Mouse (Mus musculus): ENCODE measurements around the gene Mospd3.

Gene Mospd3

GRCm38 (mm10) chr5:137600619-137601364, at the start of gene Mospd3:
Gene Mospd3 (minus strand): TSS chr5:137601058.
- WGBS, result under 1% methylated on average over 41 of the region's 41 CpGs

- WGBS, result 59% methylated on average over 18 of the region's 18 CpGs
These were observed 49.1 kb upstream of the Mospd3 start for GRCm38 (mm10) chr5:137649669-137650571.

GRCm38 (mm10) chr5:137649251-137649650, 48.4 kb upstream of the Mospd3 start:
- 42% methylated on average over 4 of the region's 4 CpGs for WGBS

GRCm38 (mm10) chr5:137647827-137648601, 47.2 kb upstream of the Mospd3 start:
- WGBS, result 72% methylated on average over 9 of the region's 9 CpGs

GRCm38 (mm10) chr5:137645652-137646091, 44.8 kb upstream of the Mospd3 start, which contains the start of gene Irs3:
Gene Irs3 (minus strand): TSS chr5:137645714.
- WGBS, result 43% methylated on average over 11 of the region's 11 CpGs

- WGBS, result 16% methylated on average over 44 of the region's 44 CpGs
These were observed 44.3 kb upstream of the Mospd3 start for GRCm38 (mm10) chr5:137645091-137645651.

GRCm38 (mm10) chr5:137644484-137644883, 43.6 kb upstream of the Mospd3 start:
- WGBS, result 69% methylated on average over 19 of the region's 19 CpGs

- WGBS, result 62% methylated on average over 4 of the region's 4 CpGs
These were observed 42.0 kb upstream of the Mospd3 start for GRCm38 (mm10) chr5:137642886-137643285.

- WGBS, result 88% methylated on average over 19 of the region's 19 CpGs
These were observed 40.2 kb upstream of the Mospd3 start, which contains the start of gene Sap25 for GRCm38 (mm10) chr5:137641054-137641453. Gene Sap25 (plus strand): TSS chr5:137641334.

- WGBS, result 79% methylated on average over 7 of the region's 7 CpGs
These were observed 38.6 kb upstream of the Mospd3 start for GRCm38 (mm10) chr5:137639472-137639871.

GRCm38 (mm10) chr5:137633397-137634084, 32.7 kb upstream of the Mospd3 start:
- 81% methylated on average over 12 of the region's 12 CpGs for WGBS

- 61% methylated on average over 4 of the region's 4 CpGs for WGBS
These were observed 30.7 kb upstream of the Mospd3 start for GRCm38 (mm10) chr5:137631591-137631990.

GRCm38 (mm10) chr5:137631171-137631570, 30.3 kb upstream of the Mospd3 start:
- 44% methylated on average over 9 of the region's 9 CpGs for WGBS

- WGBS, result 40% methylated on average over 3 of the region's 3 CpGs
These were observed 29.7 kb upstream of the Mospd3 start for GRCm38 (mm10) chr5:137630602-137631001.

- 23% methylated on average over 6 of the region's 6 CpGs for WGBS
These were observed 29.2 kb upstream of the Mospd3 start for GRCm38 (mm10) chr5:137629906-137630545.

GRCm38 (mm10) chr5:137629306-137629721, 28.5 kb upstream of the Mospd3 start:
- under 1% methylated on average over 23 of the region's 23 CpGs for WGBS

- WGBS, result under 1% methylated on average over 46 of the region's 46 CpGs
These were observed 27.8 kb upstream of the Mospd3 start, which contains the start of the genes Fbxo24, Lrch4 and Gm20605 for GRCm38 (mm10) chr5:137628498-137629305. Gene Fbxo24 (minus strand): TSS chr5:137629002. Gene Lrch4 (plus strand): TSS chr5:137629121. Gene Gm20605 (plus strand): TSS chr5:137629175.

GRCm38 (mm10) chr5:137627991-137628390, 27.1 kb upstream of the Mospd3 start:
- 3% methylated on average over 9 of the region's 9 CpGs for WGBS

- WGBS, result 80% methylated on average over 11 of the region's 11 CpGs
These were observed 23.2 kb upstream of the Mospd3 start for GRCm38 (mm10) chr5:137623937-137624530.

Data from cerebral cortex, adult 2 months (tissue).